Mouse (Mus musculus): ENCODE measurements at regions not wholly inside any gene's neighbourhood (a gene's known extent, or its start where the extent isn't known, plus 50 kb on each side); places are given as distances from the start of the nearest gene placed in this dataset.
"Not testable (repeated sequence)": the region's sequence is repeated elsewhere in the genome, so short reads cannot be mapped to it uniquely, and the experiment has no call there.

DNA sequence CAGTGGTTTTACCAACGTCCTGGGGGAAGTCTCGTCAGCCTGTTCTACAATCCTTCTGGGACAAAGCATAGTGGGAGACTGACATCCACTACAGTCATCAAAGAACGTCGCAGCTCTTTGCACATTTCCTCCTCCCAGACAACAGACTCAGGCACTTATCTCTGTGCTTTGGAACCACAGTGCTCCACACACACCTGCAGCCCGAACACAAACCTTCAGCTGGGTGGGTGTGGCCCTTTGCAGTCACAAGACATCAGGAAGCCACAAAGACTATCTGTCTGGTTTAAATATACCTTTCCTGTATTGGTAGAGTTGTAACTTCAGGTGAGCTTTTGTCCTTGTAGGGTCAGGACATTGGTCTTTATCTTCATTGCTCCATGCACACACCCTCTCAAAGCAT is 708.6 kb downstream of the Dad1 start:
- Histone ChIP-seq H3K4me2 (ENCODE audit: insufficient read depth, low read depth, poor library complexity, severe bottlenecking) (peak overlapping the region; percentile 44), H3K4me3 (replicated peaks in 1 of 3; ENCODE audit: low read depth in 2 of 3, low read length in 2 of 3, poor library complexity in 1 of 3) (no peak overlapping the region), H3K27ac (ENCODE audit: insufficient read depth, low read depth) (no peak overlapping the region), H3K79me2 (replicated peaks; ENCODE audit: control insufficient read depth, extremely low read depth, insufficient read depth, poor library complexity, severe bottlenecking) (no peaks in the 10 kb centered on the region), H3K36me3 (replicated peaks in 1 of 2; ENCODE audit: control insufficient read depth in 1 of 2, insufficient read depth in 1 of 2, low read length in 1 of 2) (no peaks in the 10 kb centered on the region), H3K9me3 (replicated peaks; ENCODE audit: low read length) (no peaks in the 10 kb centered on the region), H3K9ac (ENCODE audit: insufficient read depth, low read depth) (no peak overlapping the region), H3K27me3 (replicated peaks) (no peaks in the 10 kb centered on the region), H3K4me1 (ENCODE audit: control insufficient read depth in 1 of 2, insufficient read depth in 2 of 2) (peaks cover 3 to 16% of the 10 kb centered on the region in 2 experiments; a peak in 2 of 4 replicates)
- dilution Hi-C loops (cut with MboI; ENCODE audit: extremely low pct_ligation_motif_present, extremely low pct_unique_long_range_greater_than_20kb, low sequenced_read_pairs) (no loop called here), in situ Hi-C loops (cut with MboI; ENCODE audit: low pct_ligation_motif_present, low pct_unique_long_range_greater_than_20kb, low sequenced_read_pairs) (no loop called here)
- no peak for DNase-seq (ENCODE audit: extremely low read depth)
- TF ChIP-seq IRF4 (IDR thresholded peaks at IDR 0.05; ENCODE audit: low read depth, low read length) (no peak), ZC3H11A (IDR thresholded peaks at IDR 0.05; ENCODE audit: low read depth, low read length) (no peak), ETS1 (conservative IDR thresholded peaks at IDR 0.05; ENCODE audit: low read depth, low read length) (no peak), ZMIZ1 (IDR thresholded peaks at IDR 0.05; ENCODE audit: low read depth, low read length) (no peak), PAX5 (IDR thresholded peaks at IDR 0.05; ENCODE audit: low read length) (no peak), ELF1 (IDR thresholded peaks at IDR 0.05; ENCODE audit: low read depth, low read length) (no peak), SMC3 (IDR thresholded peaks at IDR 0.05; ENCODE audit: low read depth, low read length) (no peak), E2F4 (IDR thresholded peaks at IDR 0.05; ENCODE audit: insufficient replicate concordance, low read depth, low read length) (no peak), BHLHE40 (IDR thresholded peaks at IDR 0.05; ENCODE audit: low read depth, low read length) (no peak), MAX (IDR thresholded peaks at IDR 0.05; ENCODE audit: low read length) (no peak)

DNA sequence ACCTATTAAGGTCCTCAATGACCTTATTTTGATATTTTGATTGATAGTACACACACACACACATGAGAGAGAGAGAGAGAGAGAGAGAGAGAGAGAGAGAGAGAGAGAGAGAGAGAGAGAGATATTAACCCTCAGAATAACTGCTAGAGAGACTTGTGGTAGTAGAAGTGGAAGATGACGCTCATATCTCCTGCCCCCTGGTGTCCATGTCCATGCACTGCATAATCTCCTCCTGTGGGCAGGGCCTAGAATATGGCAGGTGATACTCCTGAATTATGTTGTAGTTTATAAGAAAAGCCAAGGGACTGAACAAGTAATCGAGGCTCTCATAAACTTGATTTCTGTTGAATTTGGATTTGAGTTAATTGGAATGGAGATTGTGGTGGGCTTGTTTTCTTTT is 712.3 kb downstream of the Dad1 start:
- DNase-seq (ENCODE audit: extremely low read depth): peak; percentile 65
- TF ChIP-seq CTCF (conservative IDR thresholded peaks at IDR 0.05 in 1 of 2, IDR thresholded peaks at IDR 0.05 in 1 of 2; ENCODE audit: low read depth in 2 of 2, low read length in 2 of 2): peak; percentile 39 to 74; a peak in 2 of 4 replicates
- TF ChIP-seq RAD21 (IDR thresholded peaks at IDR 0.05; ENCODE audit: low read depth, low read length): peak; percentile 39
- peak; percentile 76 for TF ChIP-seq SMC3 (IDR thresholded peaks at IDR 0.05; ENCODE audit: low read depth, low read length)
- in situ Hi-C loops (cut with MboI; ENCODE audit: low pct_ligation_motif_present, low pct_unique_long_range_greater_than_20kb, low sequenced_read_pairs): not testable (repeated sequence)

DNA sequence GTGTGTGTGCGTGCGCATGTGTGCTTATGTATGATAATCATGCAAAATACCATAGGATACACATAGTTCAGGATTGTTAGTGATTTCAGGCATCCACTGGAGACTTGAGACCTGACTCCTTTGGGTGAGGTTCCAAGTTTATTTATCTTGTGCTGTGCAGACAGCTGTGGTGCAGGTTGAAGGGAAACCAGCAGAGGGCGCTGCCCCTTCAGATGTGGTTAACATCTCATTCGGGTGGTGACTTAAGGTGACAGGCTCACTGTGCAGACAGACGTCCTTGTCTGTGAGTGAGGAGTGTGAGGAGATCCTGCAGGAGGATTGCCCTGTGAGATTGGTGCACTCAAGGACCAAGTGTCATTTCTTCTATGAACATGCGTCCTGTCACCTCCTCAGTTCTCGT is 716.0 kb downstream of the Dad1 start:
- H3K4me1 ChIP-seq (ENCODE audit: control insufficient read depth in 1 of 2, insufficient read depth in 2 of 2); H3K4me3 ChIP-seq (replicated peaks in 1 of 3; ENCODE audit: low read depth in 2 of 3, low read length in 2 of 3, poor library complexity in 1 of 3); in situ Hi-C loops (cut with MboI; ENCODE audit: low pct_ligation_motif_present, low pct_unique_long_range_greater_than_20kb, low sequenced_read_pairs); H3K9ac ChIP-seq (ENCODE audit: insufficient read depth, low read depth); H3K4me2 ChIP-seq (ENCODE audit: insufficient read depth, low read depth, poor library complexity, severe bottlenecking); H3K9me3 ChIP-seq (replicated peaks; ENCODE audit: low read length); H3K79me2 ChIP-seq (replicated peaks; ENCODE audit: control insufficient read depth, extremely low read depth, insufficient read depth, poor library complexity, severe bottlenecking); H3K27me3 ChIP-seq (replicated peaks); H3K27ac ChIP-seq (ENCODE audit: insufficient read depth, low read depth); H3K36me3 ChIP-seq (replicated peaks in 1 of 2; ENCODE audit: control insufficient read depth in 1 of 2, insufficient read depth in 1 of 2, low read length in 1 of 2); dilution Hi-C loops (cut with MboI; ENCODE audit: extremely low pct_ligation_motif_present, extremely low pct_unique_long_range_greater_than_20kb, low sequenced_read_pairs): not testable (repeated sequence)
- DNase-seq (ENCODE audit: extremely low read depth): peak; percentile 15
- peak; percentile 42 to 63; a peak in 3 of 4 replicates for TF ChIP-seq CTCF (conservative IDR thresholded peaks at IDR 0.05 in 1 of 2, IDR thresholded peaks at IDR 0.05 in 1 of 2; ENCODE audit: low read depth in 2 of 2, low read length in 2 of 2)

More for the DNA sequence above, 712.3 kb downstream of the Dad1 start:
- H3K27ac ChIP-seq (ENCODE audit: insufficient read depth, low read depth); H3K9ac ChIP-seq (ENCODE audit: insufficient read depth, low read depth); dilution Hi-C loops (cut with MboI; ENCODE audit: extremely low pct_ligation_motif_present, extremely low pct_unique_long_range_greater_than_20kb, low sequenced_read_pairs); H3K9me3 ChIP-seq (replicated peaks; ENCODE audit: low read length); H3K36me3 ChIP-seq (replicated peaks in 1 of 2; ENCODE audit: control insufficient read depth in 1 of 2, insufficient read depth in 1 of 2, low read length in 1 of 2); H3K27me3 ChIP-seq (replicated peaks); H3K4me3 ChIP-seq (replicated peaks in 1 of 3; ENCODE audit: low read depth in 2 of 3, low read length in 2 of 3, poor library complexity in 1 of 3); H3K79me2 ChIP-seq (replicated peaks; ENCODE audit: control insufficient read depth, extremely low read depth, insufficient read depth, poor library complexity, severe bottlenecking); H3K4me2 ChIP-seq (ENCODE audit: insufficient read depth, low read depth, poor library complexity, severe bottlenecking): not testable (repeated sequence)
- peaks cover 3 to 15% of the 10 kb centered on the region in 2 experiments; a peak in 2 of 4 replicates for H3K4me1 ChIP-seq (ENCODE audit: control insufficient read depth in 1 of 2, insufficient read depth in 2 of 2)

DNA sequence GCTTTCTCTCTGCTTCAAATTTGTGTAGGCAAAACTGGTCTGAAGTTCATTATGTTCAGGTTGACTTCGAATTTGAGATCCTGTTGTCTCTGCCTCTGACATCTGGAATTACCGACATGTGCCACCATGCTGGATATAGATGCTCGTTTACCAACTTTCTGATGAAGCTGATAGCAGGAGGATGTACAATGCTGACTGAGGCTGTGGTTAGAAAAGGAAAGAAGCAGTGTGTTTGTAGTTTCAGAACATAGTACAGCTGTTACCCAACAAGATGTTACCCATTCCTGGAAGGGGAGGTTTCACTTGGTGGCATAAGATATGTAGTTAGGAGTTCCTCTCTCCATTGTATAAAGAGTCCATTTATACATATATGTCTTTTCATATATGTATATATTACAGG is 730.5 kb downstream of the Dad1 start:
- H3K27me3 ChIP-seq (replicated peaks); H3K9ac ChIP-seq (ENCODE audit: insufficient read depth, low read depth); H3K4me2 ChIP-seq (ENCODE audit: insufficient read depth, low read depth, poor library complexity, severe bottlenecking); H3K36me3 ChIP-seq (replicated peaks in 1 of 2; ENCODE audit: control insufficient read depth in 1 of 2, insufficient read depth in 1 of 2, low read length in 1 of 2); in situ Hi-C loops (cut with MboI; ENCODE audit: low pct_ligation_motif_present, low pct_unique_long_range_greater_than_20kb, low sequenced_read_pairs); H3K27ac ChIP-seq (ENCODE audit: insufficient read depth, low read depth); H3K4me3 ChIP-seq (replicated peaks in 1 of 3; ENCODE audit: low read depth in 2 of 3, low read length in 2 of 3, poor library complexity in 1 of 3); H3K79me2 ChIP-seq (replicated peaks; ENCODE audit: control insufficient read depth, extremely low read depth, insufficient read depth, poor library complexity, severe bottlenecking); H3K9me3 ChIP-seq (replicated peaks; ENCODE audit: low read length); DNase-seq (ENCODE audit: extremely low read depth); dilution Hi-C loops (cut with MboI; ENCODE audit: extremely low pct_ligation_motif_present, extremely low pct_unique_long_range_greater_than_20kb, low sequenced_read_pairs); H3K4me1 ChIP-seq (ENCODE audit: control insufficient read depth in 1 of 2, insufficient read depth in 2 of 2): not testable (repeated sequence)

DNA sequence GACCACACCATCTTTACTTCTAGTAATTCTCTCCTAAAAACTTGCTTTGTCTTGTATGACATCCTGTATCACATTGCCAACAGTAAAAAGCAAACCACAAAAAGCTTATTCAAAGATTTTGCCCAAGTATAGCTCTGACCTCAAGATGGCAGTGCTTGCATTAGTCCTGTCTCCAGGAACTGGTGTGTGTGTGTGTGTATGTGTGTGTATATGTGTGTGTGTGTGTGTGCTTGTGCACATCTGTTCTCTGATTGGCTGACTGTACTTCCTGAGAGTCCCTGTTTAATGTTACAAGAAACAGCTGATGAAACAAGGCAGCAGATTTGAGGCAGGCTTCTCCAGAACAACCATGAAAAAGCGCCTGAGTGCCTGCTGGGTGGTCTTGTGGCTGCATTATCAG is 735.0 kb downstream of the Dad1 start:
- in situ Hi-C loops (cut with MboI; ENCODE audit: low pct_ligation_motif_present, low pct_unique_long_range_greater_than_20kb, low sequenced_read_pairs); H3K9me3 ChIP-seq (replicated peaks; ENCODE audit: low read length); H3K79me2 ChIP-seq (replicated peaks; ENCODE audit: control insufficient read depth, extremely low read depth, insufficient read depth, poor library complexity, severe bottlenecking); H3K9ac ChIP-seq (ENCODE audit: insufficient read depth, low read depth); H3K4me1 ChIP-seq (ENCODE audit: control insufficient read depth in 1 of 2, insufficient read depth in 2 of 2); H3K4me2 ChIP-seq (ENCODE audit: insufficient read depth, low read depth, poor library complexity, severe bottlenecking); H3K36me3 ChIP-seq (replicated peaks in 1 of 2; ENCODE audit: control insufficient read depth in 1 of 2, insufficient read depth in 1 of 2, low read length in 1 of 2); H3K27ac ChIP-seq (ENCODE audit: insufficient read depth, low read depth); H3K27me3 ChIP-seq (replicated peaks); dilution Hi-C loops (cut with MboI; ENCODE audit: extremely low pct_ligation_motif_present, extremely low pct_unique_long_range_greater_than_20kb, low sequenced_read_pairs); DNase-seq (ENCODE audit: extremely low read depth); H3K4me3 ChIP-seq (replicated peaks in 1 of 3; ENCODE audit: low read depth in 2 of 3, low read length in 2 of 3, poor library complexity in 1 of 3): not testable (repeated sequence)
